Mouse (Mus musculus): Measurements from ENCODE around the gene Timp1.

- TF ChIP-seq POLR2A (IDR thresholded peaks at IDR 0.05; ENCODE audit: insufficient read depth, low read depth, low read length) (no peak), CTCF (IDR thresholded peaks at IDR 0.05; ENCODE audit: insufficient read depth, low read depth, low read length) (no peak)
Measured at GRCm38 (mm10) chrX:20913726-20914125, 43.8 kb downstream of the Timp1 start.

Measured in olfactory bulb, adult 2 months (tissue).